Comparison of ENCODE assay signal across 8 mouse cellular contexts in the genomic region with DNA sequence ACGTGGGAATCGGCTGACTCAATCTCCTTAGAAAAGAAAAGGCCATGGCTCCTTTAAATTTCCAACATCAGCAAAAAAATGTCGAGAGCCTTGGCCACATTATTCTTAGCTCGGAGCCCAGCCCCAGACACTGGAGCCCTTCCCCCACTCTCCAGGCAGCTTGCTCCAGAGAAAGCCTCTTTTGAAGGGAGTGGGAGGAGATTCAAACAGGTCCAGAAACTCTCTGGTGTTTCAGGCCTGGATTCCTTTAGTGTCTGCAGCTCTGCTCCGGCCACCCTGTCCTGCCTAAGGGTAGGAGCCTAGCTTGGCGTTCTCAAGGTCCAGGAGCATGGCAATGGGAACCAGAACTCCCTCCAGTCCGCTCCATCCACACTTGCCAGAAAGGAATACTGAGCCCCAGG. TPM values are rescaled to one million over a fixed set of nuclear protein-coding genes. Genes with fewer than 3 reads are reported as not detected.
DNase-seq lines count a peak whose midpoint lies in the region; ATAC-seq lines count a peak whose summit lies in the region.

No protein-coding gene starts in this region.

- peak; percentile 18 for DNase-seq in cerebellum, adult 9-10 months
- peak; percentile 89 for DNase-seq in forebrain, embryonic 14.5 days (ENCODE audit: low spot score)
- DNase-seq in kidney, postnatal 10 days, result peak; percentile 92
- DNase-seq in liver, embryonic 11.5 days (ENCODE audit: low spot score), result peak; percentile 48

- H3K36me3 ChIP-seq in forebrain, embryonic 14.5 days (ENCODE audit: control insufficient read depth, insufficient read depth, low read length), result no peaks in the 10 kb centered on the region
- no peaks in the 10 kb centered on the region; the same call in 1 of the 2 replicates for H3K36me3 ChIP-seq in heart, embryonic 15.5 days
- H3K36me3 ChIP-seq in liver, embryonic 11.5 days (ENCODE audit: control insufficient read depth, insufficient read depth, low read length), result no peaks in the 10 kb centered on the region
- H3K36me3 ChIP-seq in neural tube, embryonic 13.5 days, result no peaks in the 10 kb centered on the region

- H3K4me2 ChIP-seq in forebrain, embryonic 14.5 days (ENCODE audit: low read length), result peak overlapping the region; percentile 36; the same call in 1 of the 2 replicates
- peak overlapping the region; percentile 63 for H3K4me2 ChIP-seq in heart, embryonic 15.5 days
- peak overlapping the region; percentile 42 for H3K4me2 ChIP-seq in liver, embryonic 11.5 days
- H3K4me2 ChIP-seq in neural tube, embryonic 13.5 days, result peak overlapping the region; percentile 33

- H3K9ac ChIP-seq in forebrain, embryonic 14.5 days (ENCODE audit: low read length), result peak overlapping the region; percentile 29; the same call in 1 of the 2 replicates
- peak overlapping the region; percentile 49 for H3K9ac ChIP-seq in heart, embryonic 15.5 days
- no peak overlapping the region for H3K9ac ChIP-seq in liver, embryonic 11.5 days (ENCODE audit: low read depth, low read length)
- H3K9ac ChIP-seq in neural tube, embryonic 13.5 days, result peak overlapping the region; percentile 52

- H3K27ac ChIP-seq in forebrain, embryonic 14.5 days (ENCODE audit: low read depth, low read length), result peak overlapping the region; percentile 75
- H3K27ac ChIP-seq in heart, embryonic 15.5 days, result peak overlapping the region; percentile 100
- H3K27ac ChIP-seq in liver, embryonic 11.5 days (ENCODE audit: low read depth, low read length), result peak overlapping the region; percentile 70
- peak overlapping the region; percentile 90 for H3K27ac ChIP-seq in neural tube, embryonic 13.5 days (replicated peaks)

- H3K4me3 ChIP-seq in forebrain, embryonic 14.5 days (ENCODE audit: low read depth, low read length), result no peak overlapping the region
- peak overlapping the region; percentile 32 for H3K4me3 ChIP-seq in heart, embryonic 15.5 days
- H3K4me3 ChIP-seq in liver, embryonic 11.5 days (ENCODE audit: low read depth, low read length), result no peak overlapping the region
- no peak overlapping the region for H3K4me3 ChIP-seq in neural tube, embryonic 13.5 days

- no peaks in the 10 kb centered on the region for H3K27me3 ChIP-seq in forebrain, embryonic 14.5 days (replicated peaks; ENCODE audit: control insufficient read depth, insufficient read depth, low read length)
- H3K27me3 ChIP-seq in heart, embryonic 15.5 days, result no peaks in the 10 kb centered on the region
- peaks cover 15% of the 10 kb centered on the region for H3K27me3 ChIP-seq in liver, embryonic 11.5 days (replicated peaks; ENCODE audit: control insufficient read depth, insufficient read depth, low read length)
- H3K27me3 ChIP-seq in neural tube, embryonic 13.5 days, result no peaks in the 10 kb centered on the region

- WGBS in forebrain, embryonic 14.5 days, result 3% methylated on average over 7 of the region's 7 CpGs
- WGBS in heart, embryonic 15.5 days, result 11% methylated on average over 7 of the region's 7 CpGs
- 32% methylated on average over 7 of the region's 7 CpGs for WGBS in liver, embryonic 11.5 days
- WGBS in neural tube, embryonic 13.5 days, result 9% methylated on average over 7 of the region's 7 CpGs

- no peak for ATAC-seq in cerebellum, adult (ENCODE audit: insufficient number of reproducible peaks, low FRiP score, low TSS enrichment)
- peak; percentile 22 for ATAC-seq in forebrain, embryonic 14.5 days
- ATAC-seq in heart, embryonic 15.5 days (replicated peaks; ENCODE audit: insufficient number of reproducible peaks, insufficient read depth, low FRiP score, low read depth), result peak; percentile 26
- ATAC-seq in liver, embryonic 11.5 days (replicated peaks; ENCODE audit: low FRiP score), result no peak
- no peak for ATAC-seq in neural tube, embryonic 13.5 days (ENCODE audit: low read depth)
- ATAC-seq in erythroblast, adult 5-6 weeks (replicated peaks; ENCODE audit: low FRiP score, poor library complexity, severe bottlenecking), result no peak

- H3K4me1 ChIP-seq in forebrain, embryonic 14.5 days (ENCODE audit: control insufficient read depth, insufficient read depth, low read length), result peaks cover 55% of the 10 kb centered on the region
- peaks cover 63% of the 10 kb centered on the region for H3K4me1 ChIP-seq in heart, embryonic 15.5 days (replicated peaks)
- H3K4me1 ChIP-seq in liver, embryonic 11.5 days (replicated peaks; ENCODE audit: control insufficient read depth, insufficient read depth, low read length), result peaks cover 21% of the 10 kb centered on the region
- peaks cover 71% of the 10 kb centered on the region for H3K4me1 ChIP-seq in neural tube, embryonic 13.5 days (replicated peaks)

- no peaks in the 10 kb centered on the region for H3K9me3 ChIP-seq in forebrain, embryonic 14.5 days (replicated peaks; ENCODE audit: control insufficient read depth, low read length)
- H3K9me3 ChIP-seq in heart, embryonic 15.5 days (replicated peaks), result no peaks in the 10 kb centered on the region
- no peaks in the 10 kb centered on the region for H3K9me3 ChIP-seq in liver, embryonic 11.5 days (ENCODE audit: control insufficient read depth, low read length)
- no peaks in the 10 kb centered on the region for H3K9me3 ChIP-seq in neural tube, embryonic 13.5 days

RNA-seq across cellular contexts. Expression of gene Serpinh1, which starts 2.7 kb away (rescaled TPM):
- polyA plus RNA-seq in forebrain, embryonic 14.5 days (2014; fragmentation: Nextera tagmentation; extraction: Ambion mirVana), result 102 and 115 TPM in 2 replicates
- 1,031 and 1,221 TPM in 2 replicates for polyA plus RNA-seq in heart, embryonic 15.5 days (2015; fragmentation: Nextera tagmentation; extraction: Ambion mirVana)
- polyA plus RNA-seq in liver, embryonic 11.5 days (2014; fragmentation: Nextera tagmentation; extraction: Ambion mirVana), result 224 and 232 TPM in 2 replicates
- polyA plus RNA-seq in neural tube, embryonic 13.5 days (2015; fragmentation: Nextera tagmentation; extraction: Ambion mirVana), result 462 and 484 TPM in 2 replicates
- total RNA-seq in erythroblast, adult 5-6 weeks (2015; ENCODE audit: low replicate concordance), result not detected in 2 replicates
- 0.09 and 2.4 TPM in 2 replicates for total RNA-seq in erythroblast, adult 5-6 weeks (2017; ENCODE audit: low replicate concordance)

RNA-seq across cellular contexts. Expression of gene Gdpd5, which starts 25.5 kb away (rescaled TPM):
- 26.8 and 34.5 TPM in 2 replicates for polyA plus RNA-seq in forebrain, embryonic 14.5 days (2014; fragmentation: Nextera tagmentation; extraction: Ambion mirVana)
- 20.8 and 26.1 TPM in 2 replicates for polyA plus RNA-seq in heart, embryonic 15.5 days (2015; fragmentation: Nextera tagmentation; extraction: Ambion mirVana)
- 5.7 and 7.5 TPM in 2 replicates for polyA plus RNA-seq in liver, embryonic 11.5 days (2014; fragmentation: Nextera tagmentation; extraction: Ambion mirVana)
- 53.0 and 59.8 TPM in 2 replicates for polyA plus RNA-seq in neural tube, embryonic 13.5 days (2015; fragmentation: Nextera tagmentation; extraction: Ambion mirVana)
- total RNA-seq in erythroblast, adult 5-6 weeks (2015; ENCODE audit: low replicate concordance), result not detected in 2 replicates
- 0.28 TPM in 1 of 2 replicates, not detected in the other for total RNA-seq in erythroblast, adult 5-6 weeks (2017; ENCODE audit: low replicate concordance)

Comparison
In these comparisons a context has a peak if more than half of its experiments do, and no peak if none do; other contexts are left out.
1. DNase-seq: peak in every context shown above with its lines; median percentile 92 in kidney, postnatal 10 days; 89 in forebrain, embryonic 14.5 days; 48 in liver, embryonic 11.5 days; 18 in cerebellum, adult 9-10 months.
2. ATAC-seq: peak in forebrain, embryonic 14.5 days (single experiment) and heart, embryonic 15.5 days (single experiment); none in cerebellum, adult (single experiment), liver, embryonic 11.5 days (single experiment), neural tube, embryonic 13.5 days (single experiment) and erythroblast, adult 5-6 weeks (single experiment).
3. Peak in every context shown above with its lines, with median percentiles within 50 percentile points of each other: H3K27ac ChIP-seq and H3K4me2 ChIP-seq.